Mouse (Mus musculus) embryonic facial prominence, embryonic 10.5 days (tissue): Measurements from ENCODE around the gene Itpk1. TPM values are rescaled to one million over a fixed set of nuclear protein-coding genes. Genes with fewer than 3 reads are reported as not detected.

ENCODE experiments used
- DNase-seq: peaks from one replicate; pipeline ENCODE4 v3.0.0-alpha.2; 2017; ENCODE audit warnings: low spot score
- H3K27ac ChIP-seq: fragments of 300-500 bp; sonication (generic); replicated peaks from 2 replicates; pipeline ENCODE4 v1.5.1; 2016; ENCODE audit warnings: mild to moderate bottlenecking
- H3K27me3 ChIP-seq: fragments of 300-500 bp; sonication (generic); replicated peaks from 2 replicates; pipeline ENCODE4 v1.6.1; 2016; ENCODE audit warnings: low read depth, mild to moderate bottlenecking; ENCODE audit not compliant: poor library complexity, severe bottlenecking
- H3K36me3 ChIP-seq: fragments of 300-500 bp; sonication (generic); replicated peaks from 2 replicates; pipeline ENCODE4 v1.6.1; 2016; ENCODE audit warnings: mild to moderate bottlenecking, moderate library complexity
- H3K4me1 ChIP-seq: fragments of 300-500 bp; sonication (generic); 2 replicates; pipeline ENCODE4 v1.6.1; 2016
- H3K4me3 ChIP-seq: fragments of 300-500 bp; sonication (generic); 2 replicates; pipeline ENCODE4 v1.5.1; 2016; ENCODE audit warnings: mild to moderate bottlenecking, moderate library complexity
- H3K9me3 ChIP-seq: fragments of 300-500 bp; sonication (generic); 2 replicates; pipeline ENCODE4 v1.6.1; 2016; ENCODE audit warnings: mild to moderate bottlenecking
- WGBS: fragments of 180-500 bp; shearing (Covaris S2); methylation state at CpG from one replicate; pipeline ENCODE4 v1.1.7; 2016; 5-methylcytosine and 5-hydroxymethylcytosine counted together
- polyA plus RNA-seq: library from polyadenylated mRNA; unstranded; fragments of >200 nt; fragmentation: Nextera tagmentation; extraction: Ambion mirVana; gene quantifications from 2 replicates; pipeline ENCODE4 v1.2.1, GENCODE M21; 2016

Gene Itpk1
- polyA plus RNA-seq, 1 experiment from 2014 or later: 13.7 TPM

DNA sequence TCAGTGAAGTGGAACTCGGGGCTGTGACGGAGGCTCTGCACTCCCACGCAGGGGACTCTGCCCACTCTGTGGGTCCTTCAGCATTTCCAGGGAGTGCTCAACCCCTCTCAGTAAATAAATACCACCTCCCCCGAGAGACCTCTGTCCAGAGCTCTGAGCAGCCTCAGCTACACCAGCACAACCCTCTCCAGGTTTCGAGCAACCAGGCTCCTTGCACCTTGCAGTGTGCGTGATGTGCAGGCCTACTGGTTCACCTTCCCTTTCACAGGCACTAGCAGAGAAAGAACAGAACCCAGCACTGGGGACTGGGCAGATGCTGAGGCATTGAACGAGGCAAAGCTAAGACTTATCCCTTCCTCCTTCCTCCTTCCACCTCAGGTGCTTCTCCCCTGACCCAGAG lies 7.3 kb downstream of the Itpk1 start:
- Histone ChIP-seq H3K4me1 (peaks cover 75% of the 10 kb centered on the region), H3K4me3 (no peak overlapping the region), H3K36me3 (0 out of 2 replicates have a peak, but pooled peaks cover 4% of the 10 kb centered on the region), H3K27me3 (no peaks in the 10 kb centered on the region), H3K9me3 (no peaks in the 10 kb centered on the region), H3K27ac (peak overlapping the region; percentile 85)
- 71% methylated on average over 7 of the region's 7 CpGs for WGBS
- no peak for DNase-seq

DNA sequence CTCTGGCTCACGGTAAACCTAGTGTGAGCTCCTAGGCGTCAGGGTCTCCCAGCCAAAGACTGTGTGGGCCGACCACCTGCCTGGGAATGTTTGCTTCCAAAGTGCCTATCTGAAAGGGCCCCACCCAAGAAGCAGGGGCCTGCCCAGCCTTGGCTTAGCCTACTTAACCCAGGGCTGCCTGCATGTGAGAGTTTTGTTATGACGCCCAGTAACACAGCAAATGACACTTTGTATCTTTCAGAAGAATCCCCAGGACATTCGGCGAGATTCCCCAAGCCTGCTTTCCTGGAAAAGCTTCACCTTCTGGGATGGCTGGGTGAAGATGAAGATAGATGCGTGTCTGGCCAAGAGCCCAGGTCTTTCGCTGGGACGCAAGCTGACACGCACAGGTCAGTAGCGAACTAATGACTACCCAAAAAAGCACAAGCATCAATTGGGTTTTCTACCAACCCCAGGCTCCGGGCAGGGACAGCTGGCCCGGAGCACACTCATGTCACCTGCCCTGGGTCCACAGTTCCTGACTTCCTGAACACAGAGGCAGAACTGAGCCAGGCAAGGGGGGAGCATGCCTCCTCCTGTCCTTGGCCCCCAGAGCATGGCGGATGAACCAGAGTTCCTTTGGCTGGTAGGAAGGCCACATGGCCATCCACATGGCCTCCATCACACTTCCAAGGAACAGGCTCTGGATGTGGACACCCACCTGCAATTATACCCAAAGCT lies 7.9 kb downstream of the Itpk1 start:
- no peaks in the 10 kb centered on the region for H3K27me3 ChIP-seq
- H3K4me3 ChIP-seq: no peak overlapping the region
- 90% methylated on average over 14 of the region's 14 CpGs for WGBS
- no peak for DNase-seq
- 0 out of 2 replicates have a peak, but pooled peaks cover 4% of the 10 kb centered on the region for H3K36me3 ChIP-seq
- peaks cover 70% of the 10 kb centered on the region for H3K4me1 ChIP-seq
- peak overlapping the region; percentile 85 for H3K27ac ChIP-seq
- H3K9me3 ChIP-seq: no peaks in the 10 kb centered on the region

GRCm38 (mm10) chr12:102695369-102696239 lies 9.1 kb downstream of the Itpk1 start:
- Histone ChIP-seq H3K27me3 (no peaks in the 10 kb centered on the region), H3K36me3 (no peaks in the 10 kb centered on the region), H3K4me3 (no peak overlapping the region), H3K9me3 (no peaks in the 10 kb centered on the region), H3K27ac (peak overlapping the region; percentile 37; the same call in 1 of the 2 replicates), H3K4me1 (peaks cover 73% of the 10 kb centered on the region)
- 59% methylated on average over 18 of the region's 18 CpGs for WGBS
- DNase-seq: no peak

DNA sequence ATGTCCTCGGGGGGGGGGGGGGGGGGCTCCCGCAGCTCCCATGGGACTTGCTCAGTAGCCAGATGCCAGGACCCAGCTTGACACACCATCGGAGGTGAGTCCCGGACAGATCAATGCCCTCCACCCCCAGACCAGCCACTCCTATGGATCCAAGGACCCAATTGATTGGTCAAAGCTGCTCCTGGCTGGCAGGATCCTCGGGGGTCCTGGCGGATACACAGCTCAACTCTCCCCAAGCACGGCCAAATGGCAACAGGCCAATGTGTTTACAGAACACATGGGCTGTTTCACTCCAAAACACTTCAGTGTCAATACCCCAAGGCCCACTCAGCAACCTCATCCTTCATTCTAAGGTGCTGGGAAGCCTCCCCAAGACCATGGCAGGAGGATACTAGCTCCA lies 13.0 kb downstream of the Itpk1 start:
- WGBS: 84% methylated on average over 7 of the region's 7 CpGs
- no peak for DNase-seq
- Histone ChIP-seq H3K36me3 (no peaks in the 10 kb centered on the region), H3K4me3 (no peak overlapping the region), H3K4me1 (peaks cover 48% of the 10 kb centered on the region), H3K27ac (peak overlapping the region; percentile 61; the same call in 1 of the 2 replicates), H3K9me3 (no peaks in the 10 kb centered on the region), H3K27me3 (no peaks in the 10 kb centered on the region)

DNA sequence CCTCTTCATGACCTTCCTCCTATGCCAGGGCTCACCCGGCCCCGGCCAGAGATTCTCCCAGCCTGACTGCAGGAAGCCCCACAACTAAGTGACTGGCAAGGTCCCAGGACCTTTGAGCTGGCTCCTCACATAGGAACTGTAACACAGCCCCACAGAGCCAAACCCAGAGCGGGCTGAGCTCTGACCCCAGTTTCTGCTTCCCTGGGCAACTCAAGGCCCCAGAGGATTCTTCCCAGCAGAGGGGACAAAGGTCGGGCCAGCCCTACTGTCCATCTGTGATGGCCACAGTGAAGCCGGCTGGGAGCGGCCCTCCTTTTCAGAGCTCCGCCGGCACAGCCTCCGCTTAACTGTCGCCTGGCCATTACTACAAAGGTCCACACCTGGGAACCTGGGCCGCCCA lies 13.6 kb downstream of the Itpk1 start:
- Histone ChIP-seq H3K4me3 (no peak overlapping the region), H3K4me1 (peaks cover 46% of the 10 kb centered on the region), H3K36me3 (no peaks in the 10 kb centered on the region), H3K27ac (peak overlapping the region; percentile 61), H3K9me3 (no peaks in the 10 kb centered on the region), H3K27me3 (no peaks in the 10 kb centered on the region)
- DNase-seq: no peak
- 46% methylated on average over 11 of the region's 11 CpGs for WGBS

DNA sequence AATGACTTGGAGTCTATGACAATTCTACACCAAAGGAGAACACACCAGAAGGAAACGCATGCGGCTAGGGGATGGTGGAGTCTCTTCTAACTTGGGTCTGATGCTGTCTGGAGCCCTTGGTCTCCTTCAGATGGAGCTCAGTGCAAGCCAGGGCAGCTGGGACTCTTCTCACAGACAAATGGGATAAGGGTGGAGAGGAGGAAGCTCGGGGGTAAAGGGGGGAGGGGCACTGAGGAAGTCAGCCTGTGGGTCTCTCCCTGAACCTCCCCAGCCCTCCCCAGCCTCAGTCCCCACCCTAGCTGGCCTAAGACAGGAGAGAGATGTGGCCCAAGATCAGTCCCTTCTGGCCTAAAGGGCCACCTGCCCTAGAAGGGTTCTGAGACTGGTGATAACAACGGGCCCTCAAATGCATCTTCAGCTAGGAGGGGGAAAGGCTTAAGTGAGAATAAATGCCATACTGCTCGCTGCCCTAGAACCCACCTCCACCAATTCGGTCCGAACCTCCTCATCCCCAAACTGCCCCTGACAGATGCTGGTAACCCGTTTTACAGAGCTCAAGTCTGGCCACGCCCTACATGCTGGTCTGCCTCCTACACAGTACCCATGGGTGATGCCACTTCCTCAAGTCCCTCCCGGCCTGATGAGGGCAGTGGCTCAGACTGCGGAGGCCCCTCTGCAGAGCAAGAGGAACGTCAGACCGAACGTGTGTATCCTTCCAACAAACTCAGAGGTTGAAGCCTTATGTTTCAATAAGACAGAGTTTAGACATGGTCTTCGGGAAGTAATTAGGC lies 14.8 kb downstream of the Itpk1 start:
- WGBS: 86% methylated on average over 15 of the region's 15 CpGs
- peaks cover 45% of the 10 kb centered on the region for H3K4me1 ChIP-seq
- no peak overlapping the region for H3K4me3 ChIP-seq
- no peak for DNase-seq
- no peaks in the 10 kb centered on the region for H3K9me3 ChIP-seq
- no peaks in the 10 kb centered on the region for H3K36me3 ChIP-seq
- H3K27ac ChIP-seq: no peak overlapping the region
- H3K27me3 ChIP-seq: no peaks in the 10 kb centered on the region

DNA sequence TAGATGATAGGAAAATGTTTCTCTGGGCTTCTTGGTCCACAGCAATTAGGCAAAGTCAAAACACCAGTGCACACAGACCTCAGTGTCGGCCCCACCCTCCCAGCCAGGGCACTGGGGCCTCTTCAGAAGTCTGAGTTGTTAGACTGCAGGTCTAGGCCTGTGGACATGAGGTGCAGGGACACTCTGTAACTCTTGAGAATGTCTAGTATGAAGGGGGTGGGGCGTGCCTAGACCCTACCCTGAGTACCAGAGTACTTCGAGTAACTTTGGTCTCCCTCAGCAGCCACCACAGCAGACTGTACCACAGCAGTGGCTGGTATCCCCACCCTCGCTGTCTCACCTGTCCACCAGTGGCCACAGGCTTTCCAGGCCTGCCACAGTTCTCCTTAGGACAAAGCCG lies 18.4 kb downstream of the Itpk1 start:
- peak overlapping the region; percentile 48; the same call in 1 of the 2 replicates for H3K27ac ChIP-seq
- DNase-seq: no peak

GRCm38 (mm10) chr12:102685523-102685931 lies 19.2 kb downstream of the Itpk1 start:
- no peak for DNase-seq
- Histone ChIP-seq H3K27me3 (no peaks in the 10 kb centered on the region), H3K9me3 (no peaks in the 10 kb centered on the region), H3K4me3 (no peak overlapping the region), H3K4me1 (peaks cover 45% of the 10 kb centered on the region), H3K27ac (peak overlapping the region; percentile 30; the same call in 1 of the 2 replicates), H3K36me3 (no peaks in the 10 kb centered on the region)
- WGBS: 54% methylated on average over 9 of the region's 9 CpGs

More for the DNA sequence above, 18.4 kb downstream of the Itpk1 start:
- Histone ChIP-seq H3K9me3 (no peaks in the 10 kb centered on the region), H3K27me3 (no peaks in the 10 kb centered on the region), H3K4me3 (no peak overlapping the region), H3K36me3 (no peaks in the 10 kb centered on the region), H3K4me1 (peaks cover 51% of the 10 kb centered on the region)
- WGBS: 94% methylated on average over 5 of the region's 5 CpGs

DNA sequence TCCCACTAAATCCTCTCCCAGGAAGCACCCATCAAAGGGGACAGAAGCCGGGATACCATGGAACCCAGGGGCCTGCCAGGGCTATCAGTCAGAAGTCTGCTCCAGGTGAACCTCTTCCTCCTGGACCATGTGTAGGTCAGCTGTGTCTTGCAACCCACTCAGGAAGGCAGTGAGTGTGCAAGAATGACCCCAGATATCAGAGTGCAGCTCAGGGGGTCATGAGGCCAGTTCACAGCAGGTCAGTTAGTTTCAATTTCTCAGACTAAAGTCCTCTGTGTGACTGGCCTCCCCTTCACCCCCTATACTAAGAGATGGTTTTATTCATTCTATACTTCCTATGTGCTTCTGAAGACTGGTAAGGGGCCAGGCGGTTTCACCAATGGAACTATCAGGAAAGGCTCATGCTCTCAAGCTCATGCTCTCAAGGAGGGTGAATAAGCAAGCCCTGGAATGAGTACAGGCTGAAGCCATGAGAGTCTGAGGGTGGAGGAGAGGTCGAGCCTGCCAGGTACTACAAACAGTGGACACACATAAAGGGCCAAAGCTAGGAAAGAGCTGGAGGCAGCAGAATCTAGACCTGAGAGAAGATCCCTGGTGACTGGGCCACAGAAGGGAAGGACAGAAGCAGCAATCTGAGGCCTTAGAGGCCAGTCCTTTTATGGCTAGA lies 19.9 kb downstream of the Itpk1 start:
- H3K36me3 ChIP-seq: no peaks in the 10 kb centered on the region
- no peak overlapping the region for H3K4me3 ChIP-seq
- DNase-seq: no peak
- peak overlapping the region; percentile 30; the same call in 1 of the 2 replicates for H3K27ac ChIP-seq
- H3K27me3 ChIP-seq: no peaks in the 10 kb centered on the region
- peaks cover 46% of the 10 kb centered on the region for H3K4me1 ChIP-seq
- 81% methylated on average over 3 of the region's 3 CpGs for WGBS
- no peaks in the 10 kb centered on the region for H3K9me3 ChIP-seq

DNA sequence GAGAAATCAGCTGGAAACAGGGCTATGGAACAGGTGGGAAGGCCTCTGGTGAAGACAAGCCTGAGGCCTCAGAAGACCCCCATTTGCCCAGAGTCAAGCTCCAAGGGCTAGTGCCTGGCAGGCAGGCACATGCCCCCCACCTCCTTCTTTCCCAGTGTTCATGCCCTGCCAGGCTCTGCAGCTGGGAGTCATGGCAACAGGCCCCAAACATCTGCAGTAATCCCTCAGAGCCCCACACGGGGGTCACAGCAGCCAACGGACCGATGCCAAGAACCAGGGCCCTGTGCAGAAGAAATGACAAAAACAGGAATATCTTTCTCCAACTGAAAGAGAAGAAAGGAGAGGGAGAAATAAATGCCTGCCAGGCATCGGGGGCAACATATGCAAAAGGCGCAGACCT lies 20.8 kb downstream of the Itpk1 start:
- peak overlapping the region; percentile 24; the same call in 1 of the 2 replicates for H3K27ac ChIP-seq
- H3K36me3 ChIP-seq: no peaks in the 10 kb centered on the region
- no peaks in the 10 kb centered on the region for H3K27me3 ChIP-seq
- H3K4me1 ChIP-seq: peaks cover 52% of the 10 kb centered on the region
- DNase-seq: no peak
- WGBS: 77% methylated on average over 5 of the region's 5 CpGs
- no peaks in the 10 kb centered on the region for H3K9me3 ChIP-seq
- no peak overlapping the region for H3K4me3 ChIP-seq

GRCm38 (mm10) chr12:102683438-102683837 lies 21.3 kb downstream of the Itpk1 start:
- Histone ChIP-seq H3K27me3 (no peaks in the 10 kb centered on the region), H3K4me3 (no peak overlapping the region), H3K4me1 (peaks cover 57% of the 10 kb centered on the region), H3K36me3 (no peaks in the 10 kb centered on the region), H3K9me3 (no peaks in the 10 kb centered on the region), H3K27ac (no peak overlapping the region)
- WGBS: 83% methylated on average over 6 of the region's 6 CpGs
- DNase-seq: no peak
